Mouse (Mus musculus): ENCODE measurements at regions not wholly inside any gene's neighbourhood (a gene's known extent, or its start where the extent isn't known, plus 50 kb on each side); places are given as distances from the start of the nearest gene placed in this dataset.

- TF ChIP-seq MYC (IDR thresholded peaks at IDR 0.05; ENCODE audit: low read depth, low read length) (no peak), POLR2A (IDR thresholded peaks at IDR 0.05; ENCODE audit: low read depth, low read length) (no peak), USF2 (conservative IDR thresholded peaks at IDR 0.05; ENCODE audit: low read depth, low read length) (no peak), USF1 (IDR thresholded peaks at IDR 0.05; ENCODE audit: low read depth, low read length) (no peak), CTCF (conservative IDR thresholded peaks at IDR 0.05 in 1 of 2, IDR thresholded peaks at IDR 0.05 in 1 of 2; ENCODE audit: low read depth in 2 of 2, low read length in 2 of 2) (no peak), NRF1 (IDR thresholded peaks at IDR 0.05; ENCODE audit: low read depth, low read length) (no peak), MAFK (IDR thresholded peaks at IDR 0.05; ENCODE audit: insufficient replicate concordance, low read length) (no peak), MAX (IDR thresholded peaks at IDR 0.05; ENCODE audit: low read length) (no peak), ELF1 (IDR thresholded peaks at IDR 0.05; ENCODE audit: low read depth, low read length) (no peak)
Measured at GRCm38 (mm10) chr2:159718738-159719137, 615.2 kb downstream of the Gm826 start.
